Mouse (Mus musculus) forebrain, embryonic 12.5 days (tissue): ENCODE measurements around the gene Arhgef12. TPM values are rescaled to one million over a fixed set of nuclear protein-coding genes. Genes with fewer than 3 reads are reported as not detected.
"Not testable (repeated sequence)": the region's sequence is repeated elsewhere in the genome, so short reads cannot be mapped to it uniquely, and the experiment has no call there.

ENCODE experiments used
- ATAC-seq: fragments of 200-750 bp; cut with Nextera tagmentation; 2 replicates; pipeline ENCODE4 v1.8.0; 2017; ENCODE audit warnings: moderate TSS enrichment; ENCODE audit not compliant: low FRiP score
- H3K27ac ChIP-seq: fragments of 300-500 bp; sonication (generic); 2 replicates; pipeline ENCODE4 v1.5.1; 2016; ENCODE audit warnings: mild to moderate bottlenecking
- H3K27me3 ChIP-seq: fragments of 300-500 bp; sonication (generic); 2 replicates; pipeline ENCODE4 v1.6.1; 2016; ENCODE audit warnings: mild to moderate bottlenecking
- H3K36me3 ChIP-seq: fragments of 300-500 bp; sonication (generic); replicated peaks from 2 replicates; pipeline ENCODE4 v1.6.1; 2016; ENCODE audit warnings: mild to moderate bottlenecking
- H3K4me1 ChIP-seq: fragments of 300-500 bp; sonication (generic); 2 replicates; pipeline ENCODE4 v1.6.1; 2016
- H3K4me2 ChIP-seq: fragments of 300-500 bp; sonication (generic); 2 replicates; pipeline ENCODE4 v1.6.1; 2016; ENCODE audit warnings: mild to moderate bottlenecking, moderate library complexity
- H3K4me3 ChIP-seq: fragments of 300-500 bp; sonication (generic); replicated peaks from 2 replicates; pipeline ENCODE4 v1.5.1; 2016; ENCODE audit warnings: mild to moderate bottlenecking
- H3K9ac ChIP-seq: fragments of 300-500 bp; sonication (generic); 2 replicates; pipeline ENCODE4 v1.6.1; 2016; ENCODE audit warnings: mild to moderate bottlenecking
- H3K9me3 ChIP-seq: fragments of 300-500 bp; sonication (generic); 2 replicates; pipeline ENCODE4 v1.6.1; 2016
- WGBS: fragments of 180-500 bp; shearing (Covaris S2); methylation state at CpG from one replicate; pipeline ENCODE4 v1.1.7; 2016; 5-methylcytosine and 5-hydroxymethylcytosine counted together
- polyA plus RNA-seq: library from polyadenylated mRNA; unstranded; fragments of >200 nt; fragmentation: Nextera tagmentation; extraction: Ambion mirVana; gene quantifications from 2 replicates; pipeline ENCODE4 v1.2.1, GENCODE M21; 2016

Gene Arhgef12
- polyA plus RNA-seq, 1 experiment from 2014 or later, result 17.8 TPM

DNA sequence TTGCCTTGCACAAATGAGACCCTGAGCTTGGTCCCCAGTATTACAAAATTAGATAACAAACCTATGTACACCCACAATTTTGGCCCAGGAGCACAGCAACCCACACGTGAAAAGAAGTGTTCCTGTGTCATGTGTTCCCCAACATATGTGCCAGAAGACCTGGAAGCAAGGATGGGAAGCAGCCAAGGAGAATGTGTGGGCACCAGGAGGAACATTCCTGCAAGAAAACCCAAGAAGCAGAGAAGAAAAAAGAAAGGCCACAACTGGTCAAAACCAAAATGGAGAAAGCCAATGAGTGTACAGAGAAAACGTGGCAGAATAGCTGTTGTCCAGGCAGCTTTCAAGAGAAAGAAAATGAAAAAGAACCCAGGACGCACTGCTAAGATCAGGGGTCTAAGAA is 142.2 kb downstream of the Arhgef12 start:
- H3K36me3 ChIP-seq, result peaks cover 33% of the 10 kb centered on the region
- H3K4me1 ChIP-seq, H3K27me3 ChIP-seq, H3K4me2 ChIP-seq, H3K4me3 ChIP-seq, H3K27ac ChIP-seq, H3K9me3 ChIP-seq, H3K9ac ChIP-seq, ATAC-seq: not testable (repeated sequence)
- 94% methylated on average over 3 of the region's 3 CpGs for WGBS

DNA sequence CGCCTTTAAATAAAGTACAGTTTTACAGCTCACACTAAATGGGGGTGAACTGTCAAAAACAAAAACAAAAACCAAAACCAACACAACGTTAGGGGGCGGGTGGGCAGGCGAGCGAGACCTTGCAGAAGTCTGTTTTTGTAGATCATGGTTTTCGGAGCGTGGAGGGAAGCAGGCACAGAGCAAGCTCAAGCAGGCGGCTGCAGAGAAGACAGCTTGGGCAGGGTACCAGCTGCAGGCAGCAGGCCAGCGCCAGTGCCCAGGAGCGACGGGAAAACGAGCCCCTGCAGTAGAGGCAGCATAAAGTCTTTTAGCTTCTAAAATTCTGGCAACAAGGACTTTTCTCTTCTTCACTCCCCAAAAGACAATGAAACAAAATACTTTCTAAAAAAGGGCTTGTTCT is 142.7 kb downstream of the Arhgef12 start:
- Histone ChIP-seq H3K27ac (no peak overlapping the region), H3K9ac (no peak overlapping the region), H3K36me3 (peaks cover 29% of the 10 kb centered on the region), H3K4me3 (no peak overlapping the region), H3K4me1 (no peaks in the 10 kb centered on the region), H3K27me3 (no peaks in the 10 kb centered on the region), H3K4me2 (no peak overlapping the region), H3K9me3 (no peaks in the 10 kb centered on the region)
- 90% methylated on average over 12 of the region's 12 CpGs for WGBS
- ATAC-seq, result no peak

DNA sequence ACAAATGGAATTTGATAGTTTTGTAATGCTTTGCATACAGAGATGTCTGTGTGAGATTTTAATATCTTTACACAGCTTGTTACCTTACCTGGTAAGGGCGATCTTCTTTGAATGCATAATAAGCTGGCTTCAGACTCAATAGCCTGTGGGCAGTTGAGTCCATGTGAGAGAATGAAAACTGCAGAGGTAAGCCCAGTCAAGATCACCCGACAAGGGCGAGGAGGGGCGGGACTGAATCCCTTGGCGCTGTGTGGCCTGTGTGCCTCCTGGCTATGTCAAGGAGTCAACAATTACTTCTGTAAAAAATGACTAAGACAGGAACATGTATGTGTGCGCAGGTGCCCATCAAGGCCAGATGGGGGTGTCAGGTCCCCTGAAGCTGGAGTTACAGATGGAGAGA is 144.5 kb downstream of the Arhgef12 start:
- Histone ChIP-seq H3K9ac (no peak overlapping the region), H3K4me3 (no peak overlapping the region), H3K27ac (no peak overlapping the region), H3K4me2 (no peak overlapping the region), H3K4me1 (no peaks in the 10 kb centered on the region; the same call in 1 of the 2 replicates), H3K27me3 (no peaks in the 10 kb centered on the region), H3K9me3 (no peaks in the 10 kb centered on the region), H3K36me3 (peaks cover 12% of the 10 kb centered on the region)
- ATAC-seq, result no peak
- 92% methylated on average over 6 of the region's 6 CpGs for WGBS

DNA sequence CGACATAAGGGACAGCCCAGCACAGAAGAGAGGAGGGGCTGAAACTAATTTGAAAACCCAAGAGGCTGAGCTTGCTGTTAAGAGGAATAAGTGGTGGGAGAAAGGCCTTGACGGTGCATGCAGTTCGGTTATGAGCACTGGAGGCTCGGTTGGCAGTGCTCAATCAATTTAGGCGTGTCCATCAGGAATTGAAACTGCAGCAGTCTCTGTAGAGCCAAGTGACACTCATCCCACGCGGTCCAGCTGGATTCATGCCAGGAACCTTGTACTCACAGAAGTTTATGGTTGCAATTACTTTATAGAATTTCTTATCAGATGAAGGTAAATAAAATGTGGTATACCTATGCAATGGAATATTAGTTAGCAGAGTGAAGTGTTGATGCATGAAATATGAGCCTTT is 148.6 kb downstream of the Arhgef12 start:
- Histone ChIP-seq H3K4me3 (no peak overlapping the region), H3K4me1 (peaks cover 10% of the 10 kb centered on the region), H3K4me2 (no peak overlapping the region), H3K27ac (no peak overlapping the region), H3K27me3 (no peaks in the 10 kb centered on the region; the same call in 1 of the 2 replicates), H3K9me3 (peaks cover 4% of the 10 kb centered on the region; the same call in 1 of the 2 replicates), H3K36me3 (no peaks in the 10 kb centered on the region), H3K9ac (no peak overlapping the region)
- no peak for ATAC-seq
- 83% methylated on average over 7 of the region's 7 CpGs for WGBS

DNA sequence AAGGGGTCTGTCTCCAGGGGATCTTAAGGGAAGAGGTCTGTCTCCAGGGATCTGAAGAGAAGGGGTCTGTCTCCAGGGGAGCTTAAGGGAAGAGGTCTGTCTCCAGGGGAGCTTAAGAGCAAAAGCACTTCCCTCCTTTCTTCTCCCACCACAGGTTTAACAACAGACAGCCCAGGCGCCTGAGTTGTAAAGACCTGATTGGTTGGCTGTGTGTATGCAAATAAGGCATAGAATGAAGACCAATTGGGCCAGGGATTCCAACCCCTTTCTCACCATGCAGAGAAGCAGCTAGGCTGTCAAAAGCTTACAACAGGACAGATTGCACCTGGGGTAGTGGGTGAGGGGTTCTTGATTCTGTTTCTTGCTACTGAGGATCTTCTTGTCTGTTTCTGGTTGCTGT is 158.7 kb downstream of the Arhgef12 start:
- WGBS, result 67% methylated on average over 1 of the region's 1 CpGs
- Histone ChIP-seq H3K9ac (no peak overlapping the region), H3K4me3 (no peak overlapping the region), H3K27ac (no peak overlapping the region), H3K27me3 (peaks cover 11% of the 10 kb centered on the region), H3K9me3 (no peaks in the 10 kb centered on the region), H3K4me2 (no peak overlapping the region), H3K4me1 (peaks cover 7% of the 10 kb centered on the region), H3K36me3 (no peaks in the 10 kb centered on the region)
- ATAC-seq, result no peak

DNA sequence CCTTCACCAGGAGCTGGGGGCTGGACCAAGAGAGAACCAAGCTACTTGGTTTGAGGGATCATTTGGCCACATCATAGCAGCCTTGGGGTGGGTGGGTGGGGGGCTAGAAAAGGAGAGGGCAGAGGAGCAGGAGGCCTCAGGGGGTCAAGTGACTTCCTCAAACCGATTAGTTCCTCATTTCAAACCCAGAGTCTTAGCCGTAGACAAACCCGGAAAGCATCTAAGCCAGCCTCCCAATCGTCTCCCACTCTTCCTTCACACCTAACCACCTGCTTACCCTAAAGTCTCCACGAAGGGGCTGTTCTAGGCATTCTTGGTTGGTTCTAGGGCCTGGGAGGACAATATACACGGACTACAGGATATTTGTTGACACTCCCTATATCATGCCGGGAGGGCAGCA is 161.9 kb downstream of the Arhgef12 start:
- Histone ChIP-seq H3K4me1 (peaks cover 26% of the 10 kb centered on the region), H3K36me3 (no peaks in the 10 kb centered on the region), H3K27me3 (peaks cover 37% of the 10 kb centered on the region), H3K27ac (no peak overlapping the region), H3K9ac (no peak overlapping the region), H3K4me2 (no peak overlapping the region; the same call in 1 of the 2 replicates), H3K9me3 (no peaks in the 10 kb centered on the region), H3K4me3 (no peak overlapping the region)
- 74% methylated on average over 7 of the region's 7 CpGs for WGBS
- ATAC-seq, result peak; percentile 13; the same call in 1 of the 2 replicates

DNA sequence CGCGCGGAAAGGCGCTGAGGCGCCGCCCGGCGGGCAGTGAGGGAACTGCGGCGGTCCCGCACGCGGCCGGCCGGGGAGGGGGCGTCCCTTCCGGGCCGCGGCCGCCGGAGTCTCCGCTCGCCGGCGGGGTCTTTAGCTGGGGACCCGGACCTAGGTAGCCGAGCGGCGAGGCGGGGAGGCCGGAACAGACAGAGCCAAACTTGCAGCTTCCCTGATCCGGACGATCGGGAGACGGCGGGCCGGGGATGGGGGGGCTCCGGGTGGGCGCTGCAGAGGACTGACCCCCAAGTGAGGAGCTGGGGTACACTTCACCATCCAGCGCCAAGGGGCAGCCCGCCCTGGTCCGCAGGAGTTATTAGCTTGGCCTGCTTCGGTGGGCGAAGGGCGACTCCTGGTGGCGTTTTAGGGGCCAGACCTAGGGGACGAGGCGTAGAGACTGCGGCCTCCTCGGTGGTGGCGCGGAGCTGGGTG is 162.5 kb downstream of the Arhgef12 start:
- Histone ChIP-seq H3K27me3 (peaks cover 42% of the 10 kb centered on the region), H3K4me1 (peaks cover 26% of the 10 kb centered on the region), H3K36me3 (no peaks in the 10 kb centered on the region), H3K27ac (0 out of 2 replicates have a peak overlapping the region, but pooled peaks have one; percentile 44), H3K4me2 (peak overlapping the region; percentile 95), H3K9me3 (no peaks in the 10 kb centered on the region), H3K4me3 (peak overlapping the region; percentile 68), H3K9ac (peak overlapping the region; percentile 72)
- peak; percentile 89 for ATAC-seq
- under 1% methylated on average over 49 of the region's 52 CpGs for WGBS

DNA sequence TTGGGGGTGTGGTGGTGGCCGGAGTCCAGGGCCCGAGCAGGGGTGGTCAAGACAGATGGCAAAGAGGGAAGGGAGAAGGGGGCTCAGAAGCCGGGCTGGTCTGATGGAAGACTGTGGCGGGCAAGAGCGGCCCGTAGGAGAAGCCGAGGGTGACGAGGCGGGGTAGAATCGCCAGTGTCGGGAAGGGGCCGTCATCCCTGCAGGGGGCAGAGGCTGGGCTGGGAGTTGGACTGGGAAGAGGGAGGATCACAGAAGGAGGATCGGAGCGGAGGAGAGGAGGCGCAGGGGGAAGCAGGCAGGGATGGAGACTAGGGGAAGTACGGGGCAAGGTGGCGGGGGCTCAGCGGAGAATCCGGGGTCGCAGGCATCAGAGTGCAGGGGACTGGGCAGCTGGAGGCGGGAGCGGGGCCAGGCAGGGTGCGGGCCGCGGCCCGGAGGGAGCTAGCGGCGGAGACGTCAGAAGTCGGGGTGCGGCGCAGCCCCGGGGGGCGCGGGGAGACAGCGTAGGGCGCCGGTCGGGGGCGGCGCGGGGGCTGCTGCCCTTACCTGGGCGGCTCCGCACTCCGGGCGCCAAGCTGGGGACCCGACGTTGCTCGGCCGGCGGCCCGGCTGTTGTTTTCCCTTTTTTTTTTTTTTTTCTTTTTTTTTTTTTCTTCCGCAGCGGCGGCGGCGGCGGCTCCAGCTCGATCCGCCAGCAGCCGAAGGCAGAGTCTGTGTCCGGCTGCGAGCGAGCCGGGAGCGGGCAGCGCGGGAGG is 163.1 kb downstream of the Arhgef12 start, which contains the start of gene Grik4:
Gene Grik4, minus strand, starts transcription at position 713 of the 755 bp plus-strand sequence.
- H3K27me3 ChIP-seq, result peaks cover 42% of the 10 kb centered on the region
- peaks cover 26% of the 10 kb centered on the region for H3K4me1 ChIP-seq
- no peaks in the 10 kb centered on the region for H3K36me3 ChIP-seq
- H3K4me2 ChIP-seq, result peak within 1 kb of the TSS; percentile 95
- H3K9ac ChIP-seq, result peak within 1 kb of the TSS; percentile 72
- peak within 1 kb of the TSS; percentile 68 for H3K4me3 ChIP-seq
- ATAC-seq, result peak; percentile 47
- peak within 1 kb of the TSS; percentile 44; the same call in 1 of the 2 replicates for H3K27ac ChIP-seq
- H3K9me3 ChIP-seq, result no peaks in the 10 kb centered on the region
- WGBS, result under 1% methylated on average over 35 of the region's 68 CpGs

DNA sequence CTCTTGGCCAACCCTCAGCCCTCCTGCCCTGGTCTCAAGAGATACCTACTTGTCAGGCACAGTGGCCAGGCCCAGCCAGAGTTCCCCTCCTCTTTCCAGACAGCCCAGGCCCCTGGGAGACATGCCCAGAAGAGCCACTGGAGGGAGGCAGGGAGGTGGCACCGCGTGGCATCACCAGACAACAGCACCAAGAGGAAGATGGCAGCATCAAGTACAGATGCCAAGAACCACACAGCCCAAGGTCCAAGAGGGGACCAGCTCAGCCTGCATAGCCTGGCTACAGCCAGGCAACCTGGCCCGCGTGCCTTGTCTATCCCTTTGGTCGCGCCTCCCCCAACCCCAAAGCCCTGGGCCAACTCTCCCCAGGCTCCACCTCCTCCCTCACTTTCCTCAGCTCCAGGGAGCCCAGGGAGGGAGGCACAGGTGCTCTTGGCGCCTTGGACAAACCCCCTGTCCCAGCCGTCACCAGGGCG is 163.9 kb downstream of the Arhgef12 start:
- Histone ChIP-seq H3K9me3 (no peaks in the 10 kb centered on the region), H3K9ac (peak overlapping the region; percentile 72), H3K36me3 (no peaks in the 10 kb centered on the region), H3K27me3 (peaks cover 42% of the 10 kb centered on the region), H3K4me3 (peak overlapping the region; percentile 68), H3K27ac (no peak overlapping the region), H3K4me2 (peak overlapping the region; percentile 95), H3K4me1 (peaks cover 26% of the 10 kb centered on the region)
- ATAC-seq, result peak; percentile 18; the same call in 1 of the 2 replicates
- under 1% methylated on average over 8 of the region's 9 CpGs for WGBS

DNA sequence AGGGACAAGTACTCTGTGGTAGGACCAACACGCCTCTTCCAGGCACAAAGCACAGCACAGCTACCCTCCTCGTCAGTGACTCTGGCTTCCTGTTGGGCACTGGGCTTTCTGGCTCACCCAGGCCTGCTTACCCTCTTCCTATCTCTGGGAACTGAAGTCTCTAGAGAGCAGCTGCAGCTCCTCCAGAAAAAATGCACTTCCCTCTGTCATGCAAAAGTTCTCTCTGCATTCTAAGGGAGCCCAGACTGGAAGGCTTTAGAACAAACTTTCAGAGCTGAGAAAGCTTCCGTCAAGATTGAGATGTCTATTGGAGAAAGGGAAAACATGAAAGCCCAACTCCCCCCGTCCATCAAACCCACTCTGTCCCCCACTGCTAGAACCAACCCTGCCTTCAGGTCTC is 164.9 kb downstream of the Arhgef12 start:
- 44% methylated on average over 4 of the region's 4 CpGs for WGBS
- peaks cover 42% of the 10 kb centered on the region for H3K27me3 ChIP-seq
- no peak for ATAC-seq
- H3K4me3 ChIP-seq, result no peak overlapping the region
- H3K9me3 ChIP-seq, result no peaks in the 10 kb centered on the region
- no peaks in the 10 kb centered on the region for H3K36me3 ChIP-seq
- no peak overlapping the region for H3K4me2 ChIP-seq
- no peak overlapping the region for H3K9ac ChIP-seq
- peaks cover 26% of the 10 kb centered on the region for H3K4me1 ChIP-seq
- no peak overlapping the region for H3K27ac ChIP-seq

DNA sequence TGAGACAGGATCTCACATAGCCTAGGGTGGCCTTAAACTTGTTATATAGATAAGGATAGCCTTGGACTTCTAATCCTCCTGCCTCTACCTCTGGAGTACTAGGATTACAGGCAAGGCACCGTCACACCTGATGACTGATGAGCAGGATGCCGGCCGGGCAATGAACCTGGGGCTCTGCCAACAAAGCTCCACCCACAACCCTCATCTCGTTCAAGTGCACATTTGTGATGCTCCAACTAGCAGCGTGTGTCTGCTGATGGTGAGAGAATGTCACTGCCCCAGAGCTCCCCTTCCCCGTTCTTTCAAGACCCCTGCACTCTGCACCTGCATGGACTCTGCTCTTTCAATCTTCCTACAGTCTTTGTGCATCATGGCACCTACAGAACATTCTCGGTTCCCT is 174.9 kb downstream of the Arhgef12 start:
- H3K4me3 ChIP-seq, result no peak overlapping the region
- 58% methylated on average over 7 of the region's 7 CpGs for WGBS
- H3K9me3 ChIP-seq, result no peaks in the 10 kb centered on the region
- H3K36me3 ChIP-seq, result no peaks in the 10 kb centered on the region
- peaks cover 10% of the 10 kb centered on the region for H3K4me1 ChIP-seq
- H3K27me3 ChIP-seq, result peaks cover 8% of the 10 kb centered on the region
- no peak overlapping the region for H3K27ac ChIP-seq
- H3K9ac ChIP-seq, result no peak overlapping the region
- no peak for ATAC-seq
- no peak overlapping the region for H3K4me2 ChIP-seq

DNA sequence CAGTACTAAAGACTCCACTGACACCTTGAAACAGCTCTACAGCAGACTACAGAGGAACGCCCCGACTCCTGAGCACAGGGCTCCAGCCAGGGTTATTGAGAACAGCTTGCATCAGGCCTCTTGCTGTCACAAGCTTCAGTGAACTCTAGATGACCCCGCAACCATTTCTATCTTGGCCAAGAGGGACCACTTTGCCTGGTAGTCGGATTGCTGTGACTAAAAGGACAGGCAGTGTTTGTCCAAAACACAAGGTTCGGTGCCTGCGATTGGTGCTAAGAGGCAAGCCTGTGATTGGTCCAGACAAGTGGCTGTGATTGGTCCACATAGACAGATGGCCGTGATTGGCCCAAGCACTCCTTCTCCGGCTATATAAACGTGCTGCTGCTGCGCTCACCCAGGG is 179.5 kb downstream of the Arhgef12 start:
- 71% methylated on average over 10 of the region's 10 CpGs for WGBS
- no peak overlapping the region for H3K4me2 ChIP-seq
- no peak overlapping the region for H3K9ac ChIP-seq
- peaks cover 20% of the 10 kb centered on the region for H3K4me1 ChIP-seq
- no peaks in the 10 kb centered on the region for H3K36me3 ChIP-seq
- H3K9me3 ChIP-seq, result no peaks in the 10 kb centered on the region
- no peak overlapping the region for H3K4me3 ChIP-seq
- H3K27me3 ChIP-seq, result peaks cover 5% of the 10 kb centered on the region; the same call in 1 of the 2 replicates
- H3K27ac ChIP-seq, result no peak overlapping the region
- ATAC-seq, result no peak
